Mouse (Mus musculus): ENCODE results near the gene Tcl1b2. TPM values are rescaled to one million over a fixed set of nuclear protein-coding genes. Genes with fewer than 3 reads are reported as not detected.
A peak's percentile ranks its signal among the peaks of the same experiment; 100 is the strongest.

The Tcl1b2 gene
- not detected in 2 replicates for polyA plus RNA-seq (2011; ENCODE audit: insufficient read length, low read depth, missing spikeins)

GRCm38 (mm10) chr12:105145714-105146113, at the start of gene Tcl1b2:
Tcl1b2 (plus strand) TSS chr12:105146014.
- TF ChIP-seq POLR2A (IDR thresholded peaks at IDR 0.05; ENCODE audit: low read depth, low read length) (no peak), CTCF (IDR thresholded peaks at IDR 0.05; ENCODE audit: borderline replicate concordance, insufficient read depth, low read length) (no peak)
- no peak within 1 kb of the TSS for H3K27ac ChIP-seq (ENCODE audit: insufficient read depth, low read length)
- no peak within 1 kb of the TSS for H3K4me3 ChIP-seq (ENCODE audit: insufficient read depth, low read length)
- H3K4me1 ChIP-seq (ENCODE audit: control insufficient read depth, insufficient read depth, low read length): no peaks in the 10 kb centered on the region

DNA sequence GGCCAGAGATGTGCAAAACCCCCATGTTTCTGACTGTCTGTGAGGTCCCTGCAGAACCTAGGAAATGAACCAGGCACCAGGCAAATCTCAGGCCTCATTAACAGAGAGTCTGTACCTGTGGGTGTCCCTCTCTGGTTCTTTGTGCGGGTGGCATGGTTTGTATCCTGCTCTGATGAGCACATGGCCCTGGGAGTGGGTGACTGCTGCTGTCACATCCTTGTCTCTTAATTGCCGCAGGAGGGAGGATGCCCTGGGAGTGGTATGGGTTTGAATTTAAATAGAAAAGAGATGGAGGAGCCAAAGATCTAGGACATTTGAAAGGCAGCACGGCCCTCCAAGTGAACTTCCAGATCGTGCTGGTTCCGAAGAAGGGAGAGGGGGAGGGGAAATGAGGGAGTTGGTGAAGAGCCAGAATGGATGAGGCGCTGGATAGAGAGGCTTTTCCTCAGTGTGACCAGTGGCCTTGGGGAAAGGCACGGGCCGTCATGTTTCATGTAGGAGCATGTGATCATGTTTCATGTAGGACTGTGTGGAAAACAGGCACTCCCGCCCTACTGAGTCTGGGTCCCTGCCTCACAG, 46.3 kb upstream of the Tcl1b2 start:
- TF ChIP-seq CTCF (IDR thresholded peaks at IDR 0.05; ENCODE audit: borderline replicate concordance, insufficient read depth, low read length): no peak
- TF ChIP-seq POLR2A (IDR thresholded peaks at IDR 0.05; ENCODE audit: low read depth, low read length): no peak
- no peak overlapping the region for H3K4me3 ChIP-seq (ENCODE audit: insufficient read depth, low read length)
- no peak overlapping the region for H3K27ac ChIP-seq (ENCODE audit: insufficient read depth, low read length)
- no peaks in the 10 kb centered on the region for H3K4me1 ChIP-seq (ENCODE audit: control insufficient read depth, insufficient read depth, low read length)

DNA sequence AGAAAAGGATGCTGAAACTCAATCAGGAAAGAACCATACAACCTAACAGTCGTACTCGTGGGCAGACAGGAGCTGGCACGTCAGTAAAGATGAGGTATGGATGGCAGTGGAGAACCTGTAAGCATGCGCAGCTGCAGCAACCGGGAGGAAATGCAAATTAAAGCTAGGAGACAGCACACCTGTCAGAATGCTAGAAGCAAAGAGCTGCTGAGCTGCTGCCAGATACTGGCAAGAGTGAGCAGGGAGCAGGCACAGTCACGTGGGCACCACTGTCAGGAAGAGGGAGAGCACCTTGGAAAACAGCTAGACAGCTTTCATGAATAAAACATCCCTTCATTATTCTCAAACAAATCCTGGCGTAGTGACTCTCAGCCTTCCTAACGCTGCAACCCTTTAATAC, 42.9 kb upstream of the Tcl1b2 start:
- TF ChIP-seq POLR2A (IDR thresholded peaks at IDR 0.05; ENCODE audit: low read depth, low read length) (no peak), CTCF (IDR thresholded peaks at IDR 0.05; ENCODE audit: borderline replicate concordance, insufficient read depth, low read length) (no peak)
- Histone ChIP-seq H3K4me1 (ENCODE audit: control insufficient read depth, insufficient read depth, low read length) (no peaks in the 10 kb centered on the region), H3K27ac (ENCODE audit: insufficient read depth, low read length) (no peak overlapping the region), H3K4me3 (ENCODE audit: insufficient read depth, low read length) (no peak overlapping the region)

DNA sequence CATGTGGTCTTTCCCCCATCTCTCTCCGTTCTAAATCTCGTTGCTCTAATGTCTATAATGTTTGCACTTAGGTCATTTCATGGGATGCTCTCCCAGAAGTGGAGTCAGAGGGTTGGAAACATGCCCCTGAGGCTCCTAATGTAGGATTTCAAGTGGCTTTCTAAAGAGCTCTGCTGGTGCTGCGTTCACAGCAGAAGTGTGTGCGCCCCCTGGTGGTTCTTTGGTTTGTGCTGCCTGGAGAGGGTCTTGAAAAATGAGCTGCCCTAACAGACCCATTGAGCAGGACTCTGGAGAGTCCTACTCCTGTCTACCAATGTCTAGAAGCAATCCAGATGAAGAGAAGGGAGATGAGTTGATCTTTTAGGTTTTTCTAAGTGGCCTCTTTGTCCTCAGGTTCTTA, 41.8 kb upstream of the Tcl1b2 start:
- TF ChIP-seq POLR2A (IDR thresholded peaks at IDR 0.05; ENCODE audit: low read depth, low read length) (no peak), CTCF (IDR thresholded peaks at IDR 0.05; ENCODE audit: borderline replicate concordance, insufficient read depth, low read length) (peak; percentile 56)

GRCm38 (mm10) chr12:105105326-105105725, 40.5 kb upstream of the Tcl1b2 start:
- Histone ChIP-seq H3K4me1 (ENCODE audit: control insufficient read depth, insufficient read depth, low read length) (no peaks in the 10 kb centered on the region), H3K4me3 (ENCODE audit: insufficient read depth, low read length) (no peak overlapping the region), H3K27ac (ENCODE audit: insufficient read depth, low read length) (no peak overlapping the region)
- TF ChIP-seq CTCF (IDR thresholded peaks at IDR 0.05; ENCODE audit: borderline replicate concordance, insufficient read depth, low read length) (no peak), POLR2A (IDR thresholded peaks at IDR 0.05; ENCODE audit: low read depth, low read length) (no peak)

More for the DNA sequence above, 41.8 kb upstream of the Tcl1b2 start:
- H3K4me3 ChIP-seq (ENCODE audit: insufficient read depth, low read length): no peak overlapping the region
- no peaks in the 10 kb centered on the region for H3K4me1 ChIP-seq (ENCODE audit: control insufficient read depth, insufficient read depth, low read length)
- no peak overlapping the region for H3K27ac ChIP-seq (ENCODE audit: insufficient read depth, low read length)

GRCm38 (mm10) chr12:105108856-105109255, 37.0 kb upstream of the Tcl1b2 start:
- H3K4me3 ChIP-seq (ENCODE audit: insufficient read depth, low read length): no peak overlapping the region
- no peaks in the 10 kb centered on the region for H3K4me1 ChIP-seq (ENCODE audit: control insufficient read depth, insufficient read depth, low read length)
- TF ChIP-seq CTCF (IDR thresholded peaks at IDR 0.05; ENCODE audit: borderline replicate concordance, insufficient read depth, low read length): no peak
- no peak for TF ChIP-seq POLR2A (IDR thresholded peaks at IDR 0.05; ENCODE audit: low read depth, low read length)
- H3K27ac ChIP-seq (ENCODE audit: insufficient read depth, low read length): no peak overlapping the region

DNA sequence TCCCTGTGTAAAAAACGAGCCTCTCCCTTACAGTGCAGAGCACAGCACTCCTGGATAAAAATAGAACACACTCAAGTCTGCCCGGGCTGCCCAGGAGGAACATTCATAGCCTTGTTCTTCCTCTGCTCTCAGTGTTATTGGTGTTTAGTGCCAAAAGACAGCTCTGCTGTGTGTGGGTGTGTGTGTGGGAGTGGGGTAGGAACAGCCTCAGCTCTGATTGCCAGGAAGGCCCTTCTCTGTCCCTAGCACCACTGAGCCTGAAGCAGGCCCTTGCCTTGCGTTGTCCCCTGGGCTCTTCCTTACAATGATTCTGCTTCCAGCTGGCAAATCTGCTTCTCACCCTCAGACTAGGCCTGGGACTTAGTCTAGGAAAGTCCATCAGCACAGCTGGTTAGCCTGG, 36.4 kb upstream of the Tcl1b2 start:
- no peak overlapping the region for H3K27ac ChIP-seq (ENCODE audit: insufficient read depth, low read length)
- no peaks in the 10 kb centered on the region for H3K4me1 ChIP-seq (ENCODE audit: control insufficient read depth, insufficient read depth, low read length)
- H3K4me3 ChIP-seq (ENCODE audit: insufficient read depth, low read length): no peak overlapping the region
- no peak for TF ChIP-seq CTCF (IDR thresholded peaks at IDR 0.05; ENCODE audit: borderline replicate concordance, insufficient read depth, low read length)
- no peak for TF ChIP-seq POLR2A (IDR thresholded peaks at IDR 0.05; ENCODE audit: low read depth, low read length)

GRCm38 (mm10) chr12:105109812-105110211, 36.0 kb upstream of the Tcl1b2 start:
- Histone ChIP-seq H3K4me1 (ENCODE audit: control insufficient read depth, insufficient read depth, low read length) (no peaks in the 10 kb centered on the region), H3K4me3 (ENCODE audit: insufficient read depth, low read length) (no peak overlapping the region), H3K27ac (ENCODE audit: insufficient read depth, low read length) (no peak overlapping the region)
- no peak for TF ChIP-seq POLR2A (IDR thresholded peaks at IDR 0.05; ENCODE audit: low read depth, low read length)
- TF ChIP-seq CTCF (IDR thresholded peaks at IDR 0.05; ENCODE audit: borderline replicate concordance, insufficient read depth, low read length): no peak

DNA sequence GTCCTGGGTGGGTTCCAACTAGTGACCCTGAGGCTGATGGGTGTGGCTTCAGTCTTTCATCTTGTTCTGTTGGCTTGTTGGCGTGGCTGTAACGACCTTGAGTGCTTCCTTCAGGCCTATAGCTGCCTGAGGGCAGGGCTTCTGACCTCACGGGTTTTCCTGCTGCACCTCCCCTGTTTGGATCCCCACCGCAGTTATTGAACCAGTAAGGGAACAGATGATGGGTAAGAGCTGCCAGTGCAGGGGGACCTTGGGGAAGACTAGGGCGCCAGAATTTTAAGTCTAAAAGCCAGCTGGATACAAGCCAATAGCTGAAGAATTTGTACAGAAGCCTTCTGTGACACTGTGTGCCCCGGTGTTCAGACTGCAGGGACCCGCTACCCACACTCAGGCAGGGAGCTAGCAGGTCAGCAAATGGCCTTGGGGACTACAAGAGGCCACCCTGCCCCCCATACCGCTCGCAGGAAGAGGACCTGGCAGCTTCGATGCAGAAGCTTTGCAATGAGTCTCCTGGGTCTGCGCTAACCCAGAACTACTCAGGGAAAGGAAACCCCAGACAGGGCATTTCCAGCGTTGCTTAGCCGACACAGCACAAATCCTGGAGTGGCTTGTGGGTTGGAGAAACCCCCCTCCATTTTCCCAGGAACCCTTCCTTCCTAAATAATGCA, 33.4 kb upstream of the Tcl1b2 start:
- H3K4me3 ChIP-seq (ENCODE audit: insufficient read depth, low read length): no peak overlapping the region
- H3K27ac ChIP-seq (ENCODE audit: insufficient read depth, low read length): no peak overlapping the region
- H3K4me1 ChIP-seq (ENCODE audit: control insufficient read depth, insufficient read depth, low read length): no peaks in the 10 kb centered on the region
- TF ChIP-seq CTCF (IDR thresholded peaks at IDR 0.05; ENCODE audit: borderline replicate concordance, insufficient read depth, low read length) (no peak), POLR2A (IDR thresholded peaks at IDR 0.05; ENCODE audit: low read depth, low read length) (no peak)

DNA sequence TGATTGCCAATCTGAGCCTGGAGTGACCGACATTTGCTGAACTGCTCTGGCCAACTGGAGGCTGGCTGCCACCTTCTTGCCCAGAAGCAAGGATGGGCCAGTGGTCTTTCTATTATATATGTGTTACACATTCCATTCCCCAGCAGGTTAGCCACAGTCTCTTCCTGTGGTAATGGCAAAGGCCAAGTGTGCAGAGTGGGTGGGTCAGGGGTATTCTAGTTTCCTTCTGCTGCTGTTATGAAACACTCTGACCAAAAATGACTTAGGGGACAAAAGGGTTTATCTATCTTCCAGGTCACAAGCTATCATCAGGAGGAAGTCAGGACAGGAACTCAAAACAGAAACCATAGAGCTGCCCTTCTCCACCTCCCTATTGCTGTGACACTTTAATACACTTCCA, 29.2 kb upstream of the Tcl1b2 start:
- H3K4me3 ChIP-seq (ENCODE audit: insufficient read depth, low read length): no peak overlapping the region
- no peak overlapping the region for H3K27ac ChIP-seq (ENCODE audit: insufficient read depth, low read length)
- no peaks in the 10 kb centered on the region for H3K4me1 ChIP-seq (ENCODE audit: control insufficient read depth, insufficient read depth, low read length)
- no peak for TF ChIP-seq CTCF (IDR thresholded peaks at IDR 0.05; ENCODE audit: borderline replicate concordance, insufficient read depth, low read length)
- TF ChIP-seq POLR2A (IDR thresholded peaks at IDR 0.05; ENCODE audit: low read depth, low read length): no peak

Measured in embryonic fibroblast, embryonic 13.5 days (primary cell).